Mouse (Mus musculus): ENCODE data around the gene Erg28.
A peak's percentile ranks its signal among the peaks of the same experiment; 100 is the strongest.

Gene Erg28

GRCm38 (mm10) chr12:85824438-85825264 is at the start of gene Erg28, which contains the start of gene Ttll5:
Gene Erg28, minus strand, starts transcription at chr12:85824550.
Gene Ttll5, plus strand, starts transcription at chr12:85824659.
- DNase-seq (ENCODE audit: low read depth, low spot score): peak; percentile 93

- DNase-seq (ENCODE audit: low read depth, low spot score): peak; percentile 44
Observed at GRCm38 (mm10) chr12:85869423-85869822, 45.1 kb upstream of the Erg28 start.

- no peak for DNase-seq (ENCODE audit: low read depth, low spot score)
Observed at GRCm38 (mm10) chr12:85867125-85867524, 42.8 kb upstream of the Erg28 start.

- no peak for DNase-seq (ENCODE audit: low read depth, low spot score)
Observed at GRCm38 (mm10) chr12:85866624-85867023, 42.3 kb upstream of the Erg28 start.

- peak; percentile 39 for DNase-seq (ENCODE audit: low read depth, low spot score)
Observed at GRCm38 (mm10) chr12:85865526-85865925, 41.2 kb upstream of the Erg28 start.

GRCm38 (mm10) chr12:85862514-85862913 is 38.2 kb upstream of the Erg28 start:
- DNase-seq (ENCODE audit: low read depth, low spot score): no peak

- DNase-seq (ENCODE audit: low read depth, low spot score): no peak
Observed at GRCm38 (mm10) chr12:85859511-85860189, 35.3 kb upstream of the Erg28 start.

- no peak for DNase-seq (ENCODE audit: low read depth, low spot score)
Observed at GRCm38 (mm10) chr12:85859111-85859510, 34.8 kb upstream of the Erg28 start.

- no peak for DNase-seq (ENCODE audit: low read depth, low spot score)
Observed at GRCm38 (mm10) chr12:85857300-85857699, 33.0 kb upstream of the Erg28 start.

- DNase-seq (ENCODE audit: low read depth, low spot score): no peak
Observed at GRCm38 (mm10) chr12:85854271-85854670, 29.9 kb upstream of the Erg28 start.

- no peak for DNase-seq (ENCODE audit: low read depth, low spot score)
Observed at GRCm38 (mm10) chr12:85853836-85854235, 29.5 kb upstream of the Erg28 start.

GRCm38 (mm10) chr12:85850661-85851060 is 26.3 kb upstream of the Erg28 start:
- DNase-seq (ENCODE audit: low read depth, low spot score): no peak

GRCm38 (mm10) chr12:85848164-85848958 is 24.0 kb upstream of the Erg28 start:
- no peak for DNase-seq (ENCODE audit: low read depth, low spot score)

- no peak for DNase-seq (ENCODE audit: low read depth, low spot score)
Observed at GRCm38 (mm10) chr12:85839371-85840000, 15.1 kb upstream of the Erg28 start.

- DNase-seq (ENCODE audit: low read depth, low spot score): no peak
Observed at GRCm38 (mm10) chr12:85837765-85838164, 13.4 kb upstream of the Erg28 start.

- DNase-seq (ENCODE audit: low read depth, low spot score): no peak
Observed at GRCm38 (mm10) chr12:85834543-85834942, 10.2 kb upstream of the Erg28 start.

GRCm38 (mm10) chr12:85830691-85831090 is 6.3 kb upstream of the Erg28 start:
- no peak for DNase-seq (ENCODE audit: low read depth, low spot score)

- DNase-seq (ENCODE audit: low read depth, low spot score): no peak
Observed at GRCm38 (mm10) chr12:85829866-85830265, 5.5 kb upstream of the Erg28 start.

- DNase-seq (ENCODE audit: low read depth, low spot score): no peak
Observed at GRCm38 (mm10) chr12:85828856-85829255, 4.5 kb upstream of the Erg28 start.

- DNase-seq (ENCODE audit: low read depth, low spot score): no peak
Observed at GRCm38 (mm10) chr12:85825822-85826221, 1.5 kb upstream of the Erg28 start.

- no peak for DNase-seq (ENCODE audit: low read depth, low spot score)
Observed at GRCm38 (mm10) chr12:85825361-85825760, 1.0 kb upstream of the Erg28 start.

GRCm38 (mm10) chr12:85822051-85822450 is 2.3 kb downstream of the Erg28 start:
- no peak for DNase-seq (ENCODE audit: low read depth, low spot score)
